Mouse (Mus musculus) 416B (cell line): ENCODE data around the gene Fam213b.

Experiments used
- DNase-seq: peaks from one replicate; pipeline ENCODE4 v3.0.0; 2011; ENCODE audit warnings: low read depth

Gene Fam213b

DNA sequence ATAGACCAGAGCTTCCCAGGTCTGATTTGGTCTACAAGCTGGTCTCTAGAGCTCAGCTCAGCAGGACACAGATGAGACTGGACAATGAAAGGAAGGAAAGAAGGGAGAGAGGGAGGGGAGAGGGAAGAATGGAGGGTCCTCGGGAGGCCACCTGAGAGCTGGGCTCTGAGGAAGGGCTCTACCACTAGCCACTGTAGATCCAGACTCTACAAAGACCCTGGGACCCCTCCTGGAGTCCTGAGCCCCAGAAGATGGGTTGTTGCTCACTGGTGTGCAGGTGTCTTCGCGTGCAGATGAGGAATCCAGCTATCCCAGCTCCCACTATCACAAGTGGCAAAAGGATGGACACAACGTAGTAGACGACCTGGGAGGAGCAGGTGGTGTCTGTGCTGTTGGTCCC is 24.0 kb upstream of the Fam213b start:
- no peak for DNase-seq

GRCm38 (mm10) chr4:154922291-154922690 is 23.4 kb upstream of the Fam213b start:
- DNase-seq: no peak

DNA sequence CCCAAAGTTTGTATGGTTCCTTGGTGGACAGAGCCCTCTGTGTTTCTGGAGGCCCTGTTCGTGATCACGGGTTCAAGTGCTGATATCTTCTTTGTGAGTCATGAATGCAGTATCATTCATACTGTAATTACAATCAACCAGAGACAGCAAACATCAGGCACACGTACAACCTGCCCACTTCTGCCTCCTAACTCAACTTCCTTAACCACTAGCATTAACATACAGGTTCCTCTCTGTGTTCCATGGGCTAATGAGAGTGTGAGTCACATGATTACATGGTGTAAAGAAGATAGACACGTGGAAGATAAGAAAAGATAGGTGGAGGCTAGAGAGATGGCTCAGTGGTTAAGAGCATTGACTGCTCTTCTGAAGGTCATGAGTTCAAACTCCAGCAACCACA is 17.7 kb upstream of the Fam213b start:
- DNase-seq: no peak

DNA sequence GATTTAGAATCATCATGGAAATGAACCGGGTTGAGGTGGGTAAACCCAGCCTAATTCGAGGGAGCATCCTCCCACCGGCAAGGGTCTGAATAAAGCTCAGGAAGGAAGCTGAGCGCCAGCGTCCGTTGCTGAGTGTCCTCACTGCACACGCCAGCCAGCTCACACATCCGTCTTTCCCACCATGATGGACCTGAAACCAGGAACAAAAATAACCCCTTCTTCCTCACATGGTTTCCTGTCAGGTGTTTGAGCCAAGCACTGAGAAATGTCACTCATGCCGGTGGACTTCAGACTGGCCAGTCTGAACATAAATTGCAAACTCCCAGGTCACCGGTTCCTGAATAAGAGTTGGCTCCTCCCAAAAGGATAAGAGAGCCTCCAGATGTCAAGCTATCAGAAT is 16.4 kb upstream of the Fam213b start:
- DNase-seq: no peak

DNA sequence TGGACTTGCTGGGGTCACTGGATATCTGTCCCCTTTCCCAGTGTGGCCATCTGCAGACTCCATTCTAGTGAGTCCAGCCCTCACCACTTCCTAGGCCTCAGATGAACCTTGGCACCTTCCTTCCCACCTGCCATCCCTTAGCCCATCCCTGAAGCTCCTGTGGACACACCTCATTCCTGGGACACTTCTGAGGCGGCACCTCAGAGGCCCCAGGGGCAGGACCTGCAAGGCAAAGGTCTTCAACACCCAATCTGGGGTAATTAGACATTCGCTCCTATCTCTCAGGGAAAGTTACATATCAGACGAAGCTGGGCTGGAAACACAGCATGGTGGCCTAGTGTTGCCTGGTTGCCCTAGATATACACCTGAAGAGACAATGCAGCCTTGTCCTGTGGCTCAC is 15.8 kb upstream of the Fam213b start:
- no peak for DNase-seq

DNA sequence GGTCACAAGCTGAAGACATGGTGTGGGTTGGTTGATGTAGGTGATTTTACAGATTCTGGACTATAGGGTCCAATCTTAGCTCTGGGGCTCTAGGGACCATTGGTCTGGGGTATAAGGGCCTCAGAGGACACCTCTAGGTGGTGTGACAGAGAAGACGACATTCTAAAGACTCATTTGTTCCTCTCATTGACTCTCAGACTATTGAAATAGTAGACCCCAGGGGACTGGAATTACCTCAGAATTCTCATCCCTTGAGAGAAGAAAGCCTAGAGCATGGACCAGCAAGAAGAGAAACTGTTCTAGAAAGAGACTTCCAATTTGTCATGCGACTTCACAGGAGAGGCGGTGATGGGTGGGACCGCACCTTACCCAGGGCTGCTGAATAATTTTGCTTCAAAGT is 15.3 kb upstream of the Fam213b start:
- no peak for DNase-seq

DNA sequence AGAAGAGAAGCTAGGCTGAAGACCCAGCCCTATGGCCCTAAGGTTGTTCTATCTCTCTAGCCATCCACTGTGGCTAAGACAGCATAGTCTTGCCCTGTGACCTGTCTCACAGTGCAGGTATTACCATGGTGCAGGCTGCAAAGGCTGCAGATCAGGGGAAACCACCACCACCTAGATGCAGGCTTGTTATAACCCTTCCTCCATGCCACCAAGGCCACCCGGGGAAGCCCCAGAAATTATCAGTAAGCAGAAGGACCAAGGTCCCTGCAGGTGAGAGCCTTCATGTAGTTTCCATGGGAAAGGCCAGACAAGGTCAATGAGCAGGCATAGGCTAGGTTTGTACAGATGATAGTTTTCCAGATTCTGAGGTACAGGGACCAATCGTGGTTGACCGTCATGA is 14.9 kb upstream of the Fam213b start:
- no peak for DNase-seq

- no peak for DNase-seq
Observed at GRCm38 (mm10) chr4:154911644-154912043, 12.7 kb upstream of the Fam213b start.

- peak; percentile 79 for DNase-seq
Observed at GRCm38 (mm10) chr4:154910606-154911522, 11.9 kb upstream of the Fam213b start.

- DNase-seq: peak; percentile 70
Observed at GRCm38 (mm10) chr4:154908490-154908889, 9.6 kb upstream of the Fam213b start.

DNA sequence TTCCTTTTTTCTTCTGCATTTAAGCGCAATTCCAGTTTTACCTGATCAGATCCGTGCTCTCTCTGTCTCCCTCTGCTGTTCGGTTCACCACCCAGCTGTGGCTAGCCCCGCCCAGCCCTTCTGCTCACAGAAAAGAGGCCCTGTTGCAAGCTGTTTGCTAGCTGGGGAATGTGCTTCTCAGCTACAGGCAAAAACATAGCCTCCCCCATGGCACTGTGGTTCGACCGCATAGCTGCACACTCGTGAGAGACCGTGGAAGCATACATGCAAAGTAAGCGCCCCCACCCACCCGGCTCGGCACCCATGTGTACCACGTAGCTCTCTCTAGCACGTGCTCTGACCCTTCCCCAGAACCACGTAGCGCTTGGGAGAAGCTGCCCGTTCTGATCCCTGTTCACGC is 8.9 kb upstream of the Fam213b start:
- DNase-seq: peak; percentile 68

DNA sequence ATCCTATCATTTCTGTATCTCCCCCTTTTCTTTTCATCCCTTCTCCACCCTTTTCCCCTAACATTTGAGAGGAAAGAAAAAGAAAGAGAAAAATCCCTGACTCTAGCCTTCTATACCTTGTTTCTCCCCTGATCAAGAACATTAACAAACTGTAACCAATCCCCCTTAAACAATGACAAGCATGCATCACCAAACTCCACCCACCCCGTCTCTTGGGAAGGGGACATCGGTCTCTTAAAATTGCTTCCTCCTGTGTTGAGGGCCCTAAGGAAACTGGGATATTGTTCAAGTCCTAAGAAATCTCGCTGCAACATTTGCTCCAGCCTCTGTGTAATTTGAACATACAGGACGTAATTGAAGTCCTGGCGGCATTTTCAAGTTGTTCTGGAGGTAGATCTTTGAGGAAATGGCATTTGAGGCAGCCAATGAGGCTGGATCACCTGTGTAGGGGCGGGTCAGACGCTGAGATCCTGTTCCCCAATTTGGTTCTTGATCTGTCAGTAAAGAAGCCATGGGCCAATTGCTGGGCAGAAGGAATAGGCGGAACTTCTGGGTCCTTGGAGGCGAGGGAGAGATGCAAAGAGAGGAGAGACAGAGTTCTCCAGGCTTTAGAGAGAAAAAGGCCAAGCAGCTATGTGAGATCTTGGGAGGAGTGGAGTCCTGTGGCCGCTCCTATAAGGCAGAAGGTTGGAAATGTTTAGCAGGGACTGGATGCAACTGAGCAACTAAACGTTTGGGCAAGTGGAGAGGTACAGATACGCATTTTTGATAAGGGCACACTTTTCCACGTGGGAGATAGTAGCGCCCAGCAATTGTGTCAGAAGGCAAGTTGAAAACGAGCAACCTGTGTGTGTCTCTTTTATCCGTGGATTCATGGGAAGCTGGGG is 5.5 kb upstream of the Fam213b start:
- no peak for DNase-seq

DNA sequence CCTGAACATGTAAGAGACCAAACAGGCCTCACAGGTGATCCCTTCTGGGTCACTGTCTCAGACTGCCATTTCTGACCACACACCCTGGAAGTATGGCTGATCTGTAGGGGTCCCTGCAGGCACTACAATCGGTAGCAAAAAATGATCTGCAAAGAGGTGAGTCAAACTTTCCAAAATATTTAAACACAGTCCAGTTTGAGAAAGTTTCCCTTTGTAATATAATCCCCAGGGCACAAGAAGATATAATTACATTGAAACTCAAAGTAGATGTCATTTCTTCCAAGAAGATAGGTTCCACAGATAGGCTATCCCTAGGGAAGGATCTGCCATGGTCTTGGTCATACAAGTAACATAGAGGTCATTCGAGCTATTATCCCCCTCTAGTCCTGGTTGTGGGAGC is 3.4 kb upstream of the Fam213b start:
- DNase-seq: no peak

DNA sequence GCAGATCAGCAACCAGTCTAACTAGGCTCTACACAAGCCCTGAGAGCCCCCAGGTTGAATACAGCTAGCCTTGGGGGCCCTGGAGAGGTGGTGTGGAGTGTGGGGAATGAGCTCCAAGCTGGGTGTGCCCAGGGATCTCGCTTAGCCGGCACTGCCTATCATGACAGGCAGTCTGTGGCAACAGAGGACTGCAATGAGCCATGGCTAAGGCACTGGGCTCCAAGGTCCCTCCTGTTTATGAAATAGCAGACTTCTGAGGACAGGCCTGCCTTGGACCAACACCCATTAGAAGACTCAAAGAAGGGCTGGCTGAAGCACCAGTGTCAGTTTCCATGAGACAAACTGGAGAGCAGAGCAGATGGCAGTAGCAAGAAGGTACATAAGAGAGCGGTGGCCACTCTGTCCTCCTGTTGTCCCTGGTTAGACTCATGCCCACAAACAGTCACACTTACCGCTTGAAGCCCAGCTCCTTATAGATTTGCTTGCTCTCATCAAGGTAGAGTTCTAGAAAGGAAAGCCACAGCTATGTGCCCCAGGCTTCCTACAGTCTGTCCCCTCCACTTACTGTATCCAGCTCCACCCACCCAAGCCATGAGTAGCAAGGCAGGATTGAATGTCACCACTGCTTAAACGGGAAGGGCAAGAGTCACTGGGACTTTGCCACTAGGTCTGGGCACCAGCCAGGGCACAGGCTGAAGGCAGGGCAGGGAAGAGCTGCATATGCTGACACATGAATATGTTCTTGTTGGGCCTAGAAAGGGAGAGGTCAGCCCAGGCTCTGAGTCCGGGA is 1.1 kb downstream of the Fam213b start:
- DNase-seq: no peak

DNA sequence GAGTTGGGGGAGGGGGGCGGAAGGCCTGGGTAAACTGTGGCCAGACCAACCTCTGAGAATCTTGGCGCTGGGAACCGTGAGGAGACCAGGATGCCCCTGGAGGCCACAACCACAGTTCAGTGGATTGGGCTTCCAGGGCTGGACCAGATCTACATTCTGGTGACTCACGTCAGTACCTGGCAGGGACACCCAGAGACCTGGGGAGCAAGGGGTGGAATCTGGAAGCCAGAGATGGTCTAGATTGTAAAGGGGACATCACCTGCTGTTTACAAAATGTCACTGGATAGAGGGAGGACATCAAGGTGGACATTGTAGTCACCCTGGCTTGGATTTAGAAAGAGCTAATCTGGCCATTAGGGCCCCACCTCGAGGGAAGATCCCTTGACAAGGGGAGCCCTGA is 3.4 kb downstream of the Fam213b start:
- no peak for DNase-seq

- DNase-seq: no peak
Observed at GRCm38 (mm10) chr4:154890887-154891286, 8.0 kb downstream of the Fam213b start.

DNA sequence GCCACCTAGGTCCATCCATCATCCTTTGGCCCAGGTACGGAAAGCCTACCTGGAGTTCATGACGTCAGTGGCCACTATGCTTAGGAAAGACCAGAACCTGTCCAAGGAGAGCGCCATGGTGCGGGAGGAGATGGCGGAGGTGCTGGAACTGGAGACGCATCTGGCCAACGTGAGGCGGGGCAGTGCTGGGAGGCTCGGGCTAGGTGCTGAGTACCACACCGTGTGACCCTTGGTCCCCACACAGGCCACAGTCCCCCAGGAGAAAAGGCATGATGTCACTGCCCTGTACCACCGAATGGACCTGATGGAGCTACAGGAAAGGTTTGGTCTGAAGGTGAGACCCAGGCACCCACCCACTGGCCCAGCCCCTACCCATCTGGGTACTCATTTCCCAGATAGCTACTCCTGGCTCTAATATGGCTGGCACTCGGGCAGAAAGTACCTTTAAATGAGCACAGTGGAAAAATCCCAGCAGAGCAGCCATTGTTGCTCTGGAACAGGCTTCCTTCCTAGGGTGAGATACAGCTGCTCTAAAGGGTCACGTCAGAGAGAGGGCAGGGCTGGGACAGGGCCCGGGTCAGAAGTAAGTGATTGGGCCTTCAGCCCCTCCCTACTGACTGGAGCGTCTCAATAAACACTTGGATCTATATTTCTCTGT is 11.2 kb downstream of the Fam213b start:
- DNase-seq: no peak

DNA sequence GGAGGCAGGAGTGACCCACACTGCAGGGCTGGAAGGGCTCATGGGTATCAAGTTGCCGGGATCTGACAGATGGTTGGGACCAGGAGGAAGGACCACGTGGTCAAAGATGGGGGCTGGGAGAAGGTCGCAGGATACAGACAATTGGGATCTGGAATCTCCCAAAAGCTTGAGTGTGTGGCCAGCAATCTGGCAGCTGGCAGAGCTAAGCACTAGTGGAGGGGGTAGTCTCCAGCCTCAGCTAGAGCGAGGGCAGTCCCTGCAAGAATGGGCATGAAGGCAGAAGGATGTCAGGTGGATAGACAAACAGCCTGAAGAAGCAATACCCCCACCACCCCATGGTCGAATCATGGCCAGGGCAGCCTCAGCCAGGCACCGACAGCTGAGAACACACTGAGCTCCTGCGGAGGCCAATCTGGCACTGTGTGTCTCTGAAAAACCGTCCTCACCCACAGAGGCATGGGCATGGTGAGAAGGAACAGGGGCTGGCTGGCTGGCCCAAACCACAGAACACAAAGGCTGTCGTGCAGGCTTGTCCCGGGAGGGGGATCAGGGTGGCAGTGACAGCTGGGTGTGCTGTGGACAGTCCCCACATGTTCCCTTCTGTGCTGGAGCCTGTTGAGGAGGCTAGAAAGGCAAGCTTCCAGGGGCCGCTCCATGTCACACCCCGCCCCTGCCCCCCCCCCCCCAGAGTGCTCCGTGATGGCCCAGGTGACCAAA is 11.9 kb downstream of the Fam213b start:
- DNase-seq: no peak

GRCm38 (mm10) chr4:154885416-154885815 is 13.5 kb downstream of the Fam213b start:
- DNase-seq: no peak

GRCm38 (mm10) chr4:154882014-154882659 is 16.8 kb downstream of the Fam213b start:
- no peak for DNase-seq

- DNase-seq: peak; percentile 63
Observed at GRCm38 (mm10) chr4:154880730-154881129, 18.2 kb downstream of the Fam213b start.
